Mouse (Mus musculus): Measurements from ENCODE around the gene Fam166b.

Fam166b gene

DNA sequence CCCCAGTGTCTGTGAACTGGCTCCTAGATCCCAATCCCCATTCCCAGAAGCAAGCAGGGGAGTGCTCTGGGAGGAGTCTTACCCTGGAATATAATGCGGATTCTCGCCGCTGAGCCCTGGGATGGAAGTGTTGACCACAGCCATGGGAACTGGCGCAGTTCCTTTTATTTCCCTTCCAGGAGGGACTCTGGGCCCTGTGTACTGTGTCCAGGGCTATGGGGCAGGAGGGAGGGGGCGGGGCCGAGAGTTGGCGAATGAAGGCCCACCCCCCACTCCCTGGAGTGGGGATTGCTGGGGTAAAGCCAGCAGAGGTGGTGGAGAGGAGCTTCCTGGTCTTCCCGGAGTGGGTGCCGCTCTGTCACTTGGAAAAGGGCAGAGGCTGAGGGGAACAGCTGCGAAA is at the start of gene Fam166b:
Gene Fam166b, minus strand, starts transcription at position 189 of the 400 bp plus-strand sequence.
- no peak for DNase-seq (ENCODE audit: low spot score in 2 of 2)

GRCm38 (mm10) chr4:43478534-43478858 is 49.6 kb upstream of the Fam166b start:
- no peak for DNase-seq (ENCODE audit: low spot score in 2 of 2)

DNA sequence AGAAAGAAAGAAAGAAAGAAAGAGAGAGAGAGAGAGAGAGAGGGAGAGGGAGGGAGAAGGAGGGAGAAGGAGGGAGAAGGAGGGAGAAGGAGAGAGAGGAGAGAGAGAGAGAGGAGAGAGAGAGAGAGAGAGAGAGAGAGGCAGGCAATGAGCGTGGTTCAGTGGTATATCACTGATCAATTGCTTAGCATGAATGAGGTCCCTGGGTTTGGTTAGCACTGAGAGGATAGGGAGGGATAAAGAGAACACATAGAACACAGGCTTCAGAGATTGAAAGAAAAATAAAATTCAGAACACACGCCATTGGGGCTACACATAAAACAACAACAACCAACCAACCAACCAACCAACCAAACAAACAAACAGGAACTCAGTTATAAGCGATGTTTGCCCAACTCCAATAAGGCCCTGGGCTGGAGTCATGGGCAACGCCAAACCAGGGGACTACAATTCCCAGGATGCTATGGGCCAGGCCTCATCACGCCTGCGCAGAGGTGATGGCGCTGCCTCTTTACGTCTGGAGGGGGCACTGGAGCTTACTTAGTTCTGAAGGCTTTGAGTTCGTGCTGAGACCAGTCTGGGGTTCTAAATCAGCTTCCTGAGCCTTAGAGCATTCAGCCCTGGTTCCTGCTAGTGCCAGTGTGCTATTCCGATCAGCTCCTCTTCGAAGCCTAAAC is 49.1 kb upstream of the Fam166b start:
- peak; percentile 76 for DNase-seq (ENCODE audit: low spot score in 2 of 2)

GRCm38 (mm10) chr4:43476604-43477003 is 47.7 kb upstream of the Fam166b start:
- no peak for DNase-seq (ENCODE audit: low spot score in 2 of 2)

DNA sequence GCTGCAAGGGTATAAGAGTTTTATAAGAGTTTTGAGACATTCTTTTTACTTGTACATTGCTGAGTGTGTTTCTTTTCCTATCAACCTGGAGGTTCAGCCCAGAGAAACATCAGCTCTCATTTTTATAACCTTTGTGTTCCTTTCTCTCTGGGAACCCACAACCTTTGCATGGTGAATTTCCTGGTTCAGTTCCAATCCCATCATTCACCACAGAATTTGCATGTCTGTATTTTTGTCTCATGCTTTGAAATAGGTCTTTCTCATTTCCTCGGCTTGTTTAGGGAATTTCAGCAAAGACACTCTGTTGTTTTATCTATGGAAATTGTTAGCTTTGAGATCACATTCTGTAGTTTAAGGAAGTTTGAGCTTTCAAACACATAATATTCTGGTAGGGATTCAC is 44.7 kb upstream of the Fam166b start:
- no peak for DNase-seq (ENCODE audit: low spot score in 2 of 2)

GRCm38 (mm10) chr4:43470301-43470700 is 41.4 kb upstream of the Fam166b start:
- DNase-seq (ENCODE audit: low spot score in 2 of 2): no peak

DNA sequence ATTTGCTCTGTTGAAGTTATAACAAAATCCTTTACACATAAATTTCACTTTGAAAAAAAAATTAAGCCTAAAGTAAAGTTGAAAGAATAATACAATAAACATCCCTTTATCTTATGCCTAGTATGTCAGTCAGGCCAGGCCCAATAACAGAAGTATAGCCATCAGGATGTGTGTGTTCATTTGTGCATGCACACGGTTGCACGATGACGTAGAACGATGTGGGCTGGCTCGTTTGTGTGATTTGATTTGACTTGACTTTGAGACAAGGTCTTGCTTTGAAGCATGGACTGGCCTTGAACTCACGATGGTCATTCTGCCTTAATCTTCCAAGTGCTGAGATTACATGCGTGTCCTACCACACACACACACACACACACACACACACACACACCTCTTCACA is 37.9 kb upstream of the Fam166b start:
- no peak for DNase-seq (ENCODE audit: low spot score in 2 of 2)

DNA sequence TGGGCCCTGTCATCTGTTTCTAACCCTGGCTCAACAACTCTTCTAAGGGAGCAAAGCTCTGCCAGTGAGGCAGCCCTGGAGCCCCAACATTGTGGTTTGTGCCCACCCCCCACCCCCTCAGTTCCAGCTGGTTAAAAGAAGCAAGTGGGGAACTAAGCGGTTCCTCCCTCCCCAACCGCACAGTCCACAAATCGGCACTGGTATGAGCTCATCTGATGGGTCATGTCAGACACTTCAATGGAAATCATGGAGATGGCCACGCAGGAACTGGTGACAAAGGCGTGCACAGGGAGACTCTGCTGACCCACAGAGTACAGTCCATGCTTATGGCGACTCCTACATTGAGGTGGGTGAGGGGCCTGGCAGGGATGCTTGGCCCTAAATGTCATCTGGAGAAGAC is 37.0 kb upstream of the Fam166b start:
- DNase-seq (ENCODE audit: low spot score in 2 of 2): no peak

DNA sequence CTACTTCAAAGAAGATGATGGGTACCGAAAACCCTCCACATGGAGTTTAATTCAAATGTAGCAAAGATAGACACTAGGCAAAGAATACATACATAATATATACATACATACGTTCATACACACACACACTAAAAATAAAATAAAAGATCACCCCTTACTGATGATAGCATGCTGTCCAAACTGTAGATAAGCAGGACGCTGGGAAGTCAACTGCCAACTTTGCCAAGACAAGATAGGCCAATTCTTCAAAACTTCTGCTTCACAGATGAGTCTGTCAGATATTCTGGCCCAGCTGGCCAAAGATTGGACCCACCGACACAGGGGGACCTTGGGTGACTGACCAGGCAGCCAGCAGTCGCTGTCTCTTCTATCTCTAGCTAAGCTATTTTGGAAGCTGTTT is 34.2 kb upstream of the Fam166b start:
- no peak for DNase-seq (ENCODE audit: low spot score in 2 of 2)

DNA sequence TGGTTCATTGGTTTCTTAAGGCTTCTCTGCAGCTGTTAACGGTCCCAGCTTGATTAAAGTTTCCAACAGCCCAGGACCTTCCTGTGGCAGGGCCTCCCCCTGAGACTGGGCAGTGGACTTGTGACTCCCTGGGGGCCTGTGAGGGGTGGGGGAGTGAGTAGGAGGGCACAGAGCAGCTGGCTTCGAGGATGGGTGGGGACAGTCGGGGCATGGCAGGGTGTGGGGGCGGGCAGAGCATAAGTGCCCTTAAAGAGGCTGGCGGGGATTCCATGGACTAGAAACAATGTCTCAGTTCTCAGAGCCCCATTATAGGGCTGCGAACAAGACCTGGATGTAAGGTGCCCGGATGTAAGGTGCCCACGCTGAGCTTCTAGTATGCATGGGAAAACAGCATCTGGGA is 28.2 kb upstream of the Fam166b start:
- no peak for DNase-seq (ENCODE audit: low spot score in 2 of 2)

DNA sequence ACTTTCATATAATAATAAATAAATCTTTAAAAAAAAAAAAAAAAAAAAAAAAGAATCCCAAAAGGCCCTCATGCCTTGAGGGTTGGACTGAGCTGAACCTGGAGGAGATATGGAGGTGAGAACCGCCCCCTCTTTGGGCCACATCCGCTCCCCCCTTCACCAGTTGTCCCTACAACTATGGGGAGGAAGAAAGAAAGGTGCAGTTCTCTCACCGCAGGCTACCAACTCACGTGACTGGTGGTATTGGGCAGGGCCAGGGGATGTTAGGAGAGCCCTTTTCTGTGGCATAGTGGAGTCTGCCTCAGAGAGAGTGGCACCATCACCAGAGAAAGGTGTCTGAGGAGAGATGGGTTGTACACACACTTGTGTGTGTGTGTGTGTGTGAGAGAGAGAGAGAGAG is 27.5 kb upstream of the Fam166b start:
- no peak for DNase-seq (ENCODE audit: low spot score in 2 of 2)

- DNase-seq (ENCODE audit: low spot score in 2 of 2): no peak
Observed at GRCm38 (mm10) chr4:43454041-43454836, 25.3 kb upstream of the Fam166b start, which contains the start of gene Cd72. TSS of gene Cd72 (minus strand) at chr4:43454628.

DNA sequence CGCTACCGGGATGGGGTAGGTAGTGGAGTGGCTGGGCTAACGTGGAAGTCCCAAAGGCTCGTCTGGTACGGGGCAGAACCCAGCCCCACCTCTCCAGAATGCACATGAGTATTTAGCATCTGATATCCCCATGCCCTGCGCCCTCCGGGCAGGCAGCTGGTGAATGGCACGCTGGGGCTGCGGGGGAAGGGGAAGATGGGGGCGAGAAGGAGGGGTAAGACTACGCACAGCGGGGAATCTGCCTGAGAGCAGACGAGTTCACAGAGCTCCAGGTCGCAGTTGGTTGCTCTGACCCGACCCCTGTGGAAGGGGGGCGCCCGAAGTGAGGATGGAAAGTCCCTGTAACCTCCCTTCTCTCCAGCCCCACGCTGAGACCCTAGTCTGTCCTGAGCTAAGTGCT is 24.5 kb upstream of the Fam166b start:
- DNase-seq (ENCODE audit: low spot score in 2 of 2): no peak

DNA sequence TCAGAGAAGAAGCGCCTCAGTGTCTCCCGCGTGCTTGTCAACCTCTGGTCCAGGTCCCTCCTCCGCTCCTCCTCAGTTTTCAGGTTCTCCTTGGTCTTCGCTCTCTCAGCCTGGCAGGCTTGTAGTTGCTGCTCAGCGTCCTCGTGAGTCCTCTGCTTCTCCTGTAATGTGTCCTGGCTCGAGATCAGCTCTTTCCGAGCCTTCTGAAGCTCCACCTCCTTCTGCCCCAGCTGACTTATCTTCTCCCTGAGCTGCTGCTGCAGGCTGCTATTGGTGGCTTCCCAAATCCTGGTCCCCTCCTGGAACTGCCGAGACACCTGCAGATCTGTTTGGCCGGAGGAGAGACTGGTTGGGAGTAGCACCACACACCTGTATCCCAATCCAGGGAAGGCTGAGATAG is 23.4 kb upstream of the Fam166b start:
- DNase-seq (ENCODE audit: low spot score in 2 of 2): no peak

DNA sequence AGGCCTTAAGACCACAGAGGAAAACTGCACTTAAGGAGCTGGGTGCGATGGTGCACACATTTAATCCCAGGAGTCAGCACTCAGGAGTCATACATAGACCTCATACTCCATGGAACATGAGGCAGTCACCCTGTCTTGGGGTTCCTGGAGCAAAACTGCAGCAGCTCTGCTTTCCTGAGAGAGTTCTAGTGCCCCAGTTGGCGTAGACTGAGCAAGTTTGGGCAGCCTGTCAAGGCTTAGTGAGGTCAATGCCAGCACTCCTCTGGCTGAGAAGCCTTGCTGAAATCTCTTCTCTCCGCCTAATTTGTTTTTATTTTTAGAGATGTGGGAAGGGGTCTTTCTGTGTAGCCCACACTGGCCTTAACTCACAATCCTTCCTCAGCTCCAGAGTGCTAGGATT is 19.6 kb upstream of the Fam166b start:
- no peak for DNase-seq (ENCODE audit: low spot score in 2 of 2)

DNA sequence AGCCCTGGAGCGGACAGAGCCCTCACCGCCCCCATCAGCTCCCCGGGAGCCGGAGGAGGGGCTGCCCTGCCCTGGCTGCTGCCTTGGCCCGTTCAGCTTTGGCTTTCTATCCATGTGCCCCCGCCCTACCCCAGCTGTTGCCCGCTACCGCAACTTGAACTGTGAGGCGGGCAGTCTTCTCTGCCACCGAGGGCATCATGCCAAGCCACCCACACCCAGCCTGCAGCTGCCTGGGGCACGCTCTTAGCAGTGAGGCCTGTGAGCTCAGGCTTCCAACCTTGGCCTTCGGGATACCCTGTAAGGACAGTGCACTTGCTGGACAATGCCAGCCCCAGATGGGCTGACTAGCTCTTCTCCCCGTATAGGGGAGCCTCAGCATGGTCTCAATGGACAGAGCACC is 18.3 kb upstream of the Fam166b start:
- no peak for DNase-seq (ENCODE audit: low spot score in 2 of 2)

- DNase-seq (ENCODE audit: low spot score in 2 of 2): no peak
Observed at GRCm38 (mm10) chr4:43443511-43443910, 14.6 kb upstream of the Fam166b start.

DNA sequence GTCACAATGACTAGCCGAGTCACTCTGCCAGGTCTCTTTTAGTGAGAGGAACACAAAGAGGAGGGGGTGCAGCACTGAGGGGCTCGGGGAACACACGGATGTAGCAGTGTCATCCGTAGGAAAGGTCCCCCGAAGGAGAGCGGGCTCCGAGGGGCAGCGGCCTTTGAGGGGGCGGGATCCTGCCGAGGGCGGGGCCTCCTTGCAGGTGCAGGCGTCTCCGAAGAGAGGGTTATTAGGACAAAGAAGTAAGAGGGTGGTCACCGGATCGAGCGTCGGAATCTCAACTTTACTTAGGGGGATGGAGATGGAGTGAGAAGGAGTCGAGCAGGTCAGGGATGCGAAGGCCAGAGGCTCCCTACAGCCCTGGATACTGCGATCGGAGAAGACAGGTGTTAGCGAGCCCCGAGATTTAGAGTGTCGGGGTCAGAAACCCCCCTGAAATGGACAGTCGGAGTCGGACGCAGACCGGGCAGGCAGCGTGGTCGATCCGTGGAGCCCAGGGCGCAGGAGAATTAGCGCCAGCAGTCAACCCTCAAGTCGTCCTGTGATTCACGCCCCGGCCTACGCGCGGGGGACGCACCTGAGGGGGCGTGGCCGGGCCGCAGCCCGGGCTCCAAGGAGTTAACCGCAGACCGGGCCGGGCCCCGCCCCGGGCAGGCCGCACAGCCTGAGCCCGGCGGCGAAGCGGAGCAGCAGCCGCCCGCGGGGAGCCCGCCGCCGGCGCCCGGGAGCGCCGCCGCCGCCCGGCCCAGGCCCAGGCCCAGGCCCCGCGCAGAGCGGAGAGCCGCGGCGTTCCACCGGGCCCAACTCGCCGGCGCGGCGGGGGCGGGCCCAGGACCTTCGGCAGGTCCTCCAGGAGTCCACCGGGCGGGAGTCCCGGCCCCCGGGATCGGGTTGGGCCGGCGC is 13.8 kb upstream of the Fam166b start:
- peak; percentile 52 for DNase-seq (ENCODE audit: low spot score in 2 of 2)

- DNase-seq (ENCODE audit: low spot score in 2 of 2): peak; percentile 99
Observed at GRCm38 (mm10) chr4:43442044-43442443, 13.1 kb upstream of the Fam166b start.

DNA sequence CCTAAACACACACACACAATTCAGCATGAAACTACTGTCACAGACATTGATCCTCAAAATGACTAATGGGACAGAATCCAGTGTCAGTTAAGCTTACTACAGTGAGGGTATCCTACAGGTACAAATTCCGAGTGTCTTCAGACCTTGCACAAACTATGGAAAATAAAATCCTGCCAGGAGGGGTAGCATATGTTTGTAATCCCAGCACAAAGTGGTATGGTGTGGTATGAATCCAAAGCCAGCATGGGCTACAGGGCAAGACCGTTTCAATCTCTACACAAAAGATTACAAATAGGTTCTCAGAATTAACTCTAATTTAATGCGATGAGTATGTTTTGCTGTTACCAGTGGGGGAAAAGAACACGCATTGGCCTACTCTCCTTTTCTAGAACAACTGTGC is 12.7 kb upstream of the Fam166b start, which contains the start of gene Tesk1:
Gene Tesk1, plus strand, starts transcription at position 301 of the 400 bp plus-strand sequence.
- DNase-seq (ENCODE audit: low spot score in 2 of 2): no peak

- DNase-seq (ENCODE audit: low spot score in 2 of 2): no peak
Observed at GRCm38 (mm10) chr4:43432832-43433231, 3.9 kb upstream of the Fam166b start.

GRCm38 (mm10) chr4:43431690-43432089 is 2.8 kb upstream of the Fam166b start:
- peak; percentile 63 to 67 for DNase-seq (ENCODE audit: low spot score in 2 of 2)
